Mouse (Mus musculus) stomach, postnatal 0 days (tissue): ENCODE data around the gene Cd5. TPM values are rescaled to one million over a fixed set of nuclear protein-coding genes. Genes with fewer than 3 reads are reported as not detected.

Experiments used
- ATAC-seq: fragments of 200-750 bp; cut with Nextera tagmentation; 2 replicates; pipeline ENCODE4 v1.8.0; 2017; ENCODE audit not compliant: low FRiP score, low TSS enrichment
- DNase-seq: peaks from one replicate; pipeline ENCODE4 v3.0.0-alpha.2; 2016; ENCODE audit warnings: low spot score
- H3K27ac ChIP-seq: fragments of 300-500 bp; sonication (generic); replicated peaks from 2 replicates; pipeline ENCODE4 v1.5.1; 2014; ENCODE audit warnings: mild to moderate bottlenecking, control low read depth
- H3K27me3 ChIP-seq: fragments of 300-500 bp; sonication (generic); 2 replicates; pipeline ENCODE4 v1.6.1; 2014; ENCODE audit warnings: low read length; ENCODE audit not compliant: control insufficient read depth, insufficient read depth
- H3K36me3 ChIP-seq: fragments of 300-500 bp; sonication (generic); 2 replicates; pipeline ENCODE4 v1.6.1; 2014; ENCODE audit warnings: low read length, mixed read lengths; ENCODE audit not compliant: control insufficient read depth, insufficient read depth
- H3K4me1 ChIP-seq: fragments of 300-500 bp; sonication (generic); replicated peaks from 2 replicates; pipeline ENCODE4 v1.6.1; 2014; ENCODE audit warnings: antibody characterized with exemption; ENCODE audit not compliant: control insufficient read depth, insufficient read depth
- H3K4me2 ChIP-seq: fragments of 300-500 bp; sonication (generic); replicated peaks from 2 replicates; pipeline ENCODE4 v1.6.1; 2014; ENCODE audit warnings: low read depth, mild to moderate bottlenecking, control low read depth, moderate library complexity
- H3K4me3 ChIP-seq: fragments of 300-500 bp; sonication (generic); 2 replicates; pipeline ENCODE4 v1.5.1; 2014; ENCODE audit warnings: low read depth, low read length, control low read depth
- H3K9ac ChIP-seq: fragments of 300-500 bp; sonication (generic); 2 replicates; pipeline ENCODE4 v1.6.1; 2014; ENCODE audit warnings: mild to moderate bottlenecking, low read length, control low read depth, mixed read lengths
- H3K9me3 ChIP-seq: fragments of 300-500 bp; sonication (generic); 2 replicates; pipeline ENCODE4 v1.6.1; 2016; ENCODE audit warnings: low read length; ENCODE audit not compliant: control insufficient read depth
- CTCF ChIP-seq: IDR thresholded peaks from 2 replicates; pipeline ENCODE4 v1.5.1; 2016; ENCODE audit warnings: antibody characterized with exemption, low read depth, mild to moderate bottlenecking, moderate library complexity
- EP300 ChIP-seq: optimal IDR thresholded peaks from 2 replicates; pipeline ENCODE3; 2016; ENCODE audit warnings: antibody characterized with exemption
- WGBS: fragments of 180-500 bp; shearing (Covaris S2); extraction: QIAGEN DNeasy Blood & Tissue Kit; methylation state at CpG from one replicate; pipeline ENCODE4 v1.1.7; 2014; 5-methylcytosine and 5-hydroxymethylcytosine counted together
- polyA plus RNA-seq: library from polyadenylated mRNA; unstranded; fragments of >200 nt; fragmentation: Nextera tagmentation; extraction: Ambion mirVana; gene quantifications from 2 replicates; pipeline ENCODE4 v1.2.1, GENCODE M21; 2015

Cd5 gene
- polyA plus RNA-seq, 1 experiment from 2014 or later = 1.8 TPM

DNA sequence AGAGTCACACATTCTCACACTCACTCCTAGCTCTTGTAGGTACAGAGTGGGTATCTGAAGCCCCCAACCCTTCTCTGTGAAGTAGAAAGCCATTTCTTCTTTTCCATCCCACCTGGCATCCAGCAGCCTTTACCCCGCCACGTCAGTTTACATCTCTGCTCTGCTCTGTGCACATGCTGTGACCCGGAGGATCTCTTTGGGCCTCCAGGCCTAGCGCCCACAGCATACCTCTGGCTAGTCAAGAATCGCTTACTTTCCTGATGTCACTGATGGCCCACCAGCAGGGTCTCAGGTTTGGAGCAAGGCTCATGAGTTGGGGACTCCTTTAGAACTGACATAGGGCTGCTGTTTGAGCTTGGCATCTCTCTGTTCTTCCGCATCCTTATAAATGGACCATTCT is 764 bp downstream of the Cd5 start:
- Histone ChIP-seq H3K4me2 (no peak overlapping the region), H3K27me3 (no peaks in the 10 kb centered on the region), H3K9ac (no peak overlapping the region), H3K9me3 (no peaks in the 10 kb centered on the region), H3K27ac (no peak overlapping the region), H3K36me3 (no peaks in the 10 kb centered on the region), H3K4me1 (no peaks in the 10 kb centered on the region), H3K4me3 (no peak overlapping the region)
- TF ChIP-seq EP300 (no peak), CTCF (no peak)
- no peak for ATAC-seq
- DNase-seq = no peak
- WGBS = 91% methylated on average over 6 of the region's 6 CpGs

- ATAC-seq (no peak), DNase-seq (no peak)
- Histone ChIP-seq H3K27ac (no peak overlapping the region), H3K27me3 (no peaks in the 10 kb centered on the region), H3K4me3 (no peak overlapping the region), H3K4me2 (no peak overlapping the region), H3K36me3 (no peaks in the 10 kb centered on the region), H3K9me3 (no peaks in the 10 kb centered on the region), H3K9ac (no peak overlapping the region), H3K4me1 (no peaks in the 10 kb centered on the region)
- WGBS = 93% methylated on average over 7 of the region's 7 CpGs
- TF ChIP-seq CTCF (no peak), EP300 (no peak)
Observed at GRCm38 (mm10) chr19:10735861-10736260, 2.9 kb downstream of the Cd5 start.

DNA sequence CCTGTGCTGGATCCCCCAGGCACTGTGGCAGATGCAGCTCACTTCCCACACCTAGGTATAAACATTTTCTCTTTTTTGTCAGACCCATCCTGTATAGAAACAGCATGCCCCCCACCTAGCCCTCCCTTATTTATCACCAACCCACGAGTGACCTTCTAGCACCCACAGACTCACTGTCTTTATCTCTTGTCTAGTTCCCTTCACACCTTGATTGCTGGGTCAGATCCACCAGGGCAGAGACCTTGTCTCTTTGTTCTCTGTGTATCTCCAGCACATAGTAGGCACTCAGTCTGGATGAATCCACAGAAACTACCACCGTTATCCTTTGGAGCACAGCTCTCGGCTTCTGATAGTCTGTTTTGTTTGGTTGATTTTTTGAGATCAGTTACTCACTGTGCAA is 3.7 kb downstream of the Cd5 start:
- ATAC-seq (no peak), DNase-seq (no peak)
- Histone ChIP-seq H3K4me1 (no peaks in the 10 kb centered on the region), H3K36me3 (no peaks in the 10 kb centered on the region), H3K27ac (no peak overlapping the region), H3K4me2 (no peak overlapping the region), H3K9ac (no peak overlapping the region), H3K27me3 (no peaks in the 10 kb centered on the region), H3K4me3 (no peak overlapping the region), H3K9me3 (no peaks in the 10 kb centered on the region)
- no peak for TF ChIP-seq EP300
- no peak for TF ChIP-seq CTCF
- WGBS = 85% methylated on average over 3 of the region's 3 CpGs

DNA sequence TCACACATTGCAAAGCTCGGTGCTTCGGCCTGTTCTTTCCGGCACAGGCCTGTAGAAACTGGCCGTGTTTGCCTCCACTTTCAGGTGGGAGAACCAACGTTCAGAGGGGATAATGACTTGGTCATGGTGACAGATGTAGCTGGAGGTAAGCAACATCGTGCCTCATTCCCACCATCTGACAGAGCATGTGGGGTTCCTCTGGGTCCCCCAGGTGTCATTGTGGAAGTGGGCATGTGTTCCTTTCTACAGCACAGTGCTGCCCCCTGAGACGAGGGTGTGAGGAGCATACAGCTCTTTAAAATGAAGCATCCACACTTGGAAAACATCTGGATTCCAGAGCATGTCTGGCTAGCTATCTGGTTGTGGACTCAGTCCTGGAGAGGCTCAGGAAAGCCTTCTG is 4.2 kb downstream of the Cd5 start:
- no peak for DNase-seq
- no peak overlapping the region for H3K27ac ChIP-seq
- no peaks in the 10 kb centered on the region for H3K4me1 ChIP-seq
- ATAC-seq = no peak
- H3K4me3 ChIP-seq = no peak overlapping the region
- no peaks in the 10 kb centered on the region for H3K36me3 ChIP-seq
- H3K9ac ChIP-seq = no peak overlapping the region
- H3K9me3 ChIP-seq = no peaks in the 10 kb centered on the region
- no peak for TF ChIP-seq CTCF
- H3K4me2 ChIP-seq = no peak overlapping the region
- WGBS = 82% methylated on average over 7 of the region's 7 CpGs
- H3K27me3 ChIP-seq = no peaks in the 10 kb centered on the region

DNA sequence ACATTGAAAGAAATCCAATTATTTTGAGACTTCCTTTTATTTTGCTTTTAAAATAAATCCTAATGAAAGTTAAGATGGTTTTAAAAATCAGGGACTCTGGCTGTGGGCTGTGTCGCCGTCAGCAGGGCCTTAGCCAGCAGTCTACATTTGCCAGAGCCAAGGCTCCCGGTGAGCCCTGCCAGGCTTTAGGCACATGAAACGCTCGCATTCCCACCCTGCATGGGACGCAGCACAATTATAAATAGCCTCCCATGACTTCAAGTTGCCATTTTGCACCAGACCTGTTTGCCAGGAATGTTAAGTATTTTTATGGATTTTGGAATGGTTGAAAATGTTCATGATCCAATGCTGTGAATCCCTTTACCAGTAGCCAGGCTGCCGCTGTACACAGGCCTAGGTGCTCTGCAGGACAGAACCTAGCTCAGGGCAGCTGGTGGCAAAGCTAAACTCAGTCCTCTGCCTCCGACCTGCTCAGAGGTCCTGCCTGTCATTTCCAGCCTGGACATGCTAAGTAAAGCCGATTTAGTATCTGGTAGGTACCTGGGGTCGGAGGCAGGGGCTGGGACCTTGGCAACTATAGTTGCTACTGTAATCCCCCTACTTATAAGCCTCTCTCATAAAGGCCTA is 5.2 kb downstream of the Cd5 start:
- no peaks in the 10 kb centered on the region for H3K4me1 ChIP-seq
- H3K4me2 ChIP-seq = no peak overlapping the region
- no peak for TF ChIP-seq EP300
- H3K36me3 ChIP-seq = no peaks in the 10 kb centered on the region
- no peaks in the 10 kb centered on the region for H3K27me3 ChIP-seq
- no peak overlapping the region for H3K4me3 ChIP-seq
- ATAC-seq (no peak), DNase-seq (no peak)
- no peak overlapping the region for H3K27ac ChIP-seq
- no peaks in the 10 kb centered on the region for H3K9me3 ChIP-seq
- 70% methylated on average over 10 of the region's 10 CpGs for WGBS
- H3K9ac ChIP-seq = no peak overlapping the region

DNA sequence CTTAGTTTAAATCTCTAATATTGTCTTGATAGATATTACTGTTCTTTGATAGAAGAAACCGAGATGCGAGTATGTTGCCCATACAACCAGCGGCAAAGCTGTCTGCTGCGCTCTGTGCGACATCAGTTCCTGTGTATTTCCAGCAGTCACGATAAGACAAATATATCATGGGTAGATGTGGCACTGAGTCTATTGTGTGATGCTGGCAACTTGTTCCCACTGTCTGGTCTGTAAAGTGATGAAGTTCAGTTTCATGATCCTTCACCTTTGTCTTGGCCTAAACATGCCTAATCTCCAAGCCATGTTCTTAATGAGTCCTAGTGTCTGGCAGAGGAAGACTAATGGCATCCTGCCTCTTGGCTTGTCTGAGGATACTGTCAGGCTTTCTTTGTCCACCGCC is 6.1 kb downstream of the Cd5 start:
- Histone ChIP-seq H3K9me3 (no peaks in the 10 kb centered on the region), H3K9ac (no peak overlapping the region), H3K4me3 (no peak overlapping the region), H3K4me2 (no peak overlapping the region), H3K27ac (no peak overlapping the region), H3K36me3 (no peaks in the 10 kb centered on the region), H3K4me1 (no peaks in the 10 kb centered on the region), H3K27me3 (no peaks in the 10 kb centered on the region)
- WGBS = 90% methylated on average over 7 of the region's 7 CpGs
- DNase-seq (no peak), ATAC-seq (no peak)
- no peak for TF ChIP-seq EP300
- no peak for TF ChIP-seq CTCF
